Mouse (Mus musculus) midbrain, embryonic 12.5 days (tissue): ENCODE data around the gene Otud1. TPM values are rescaled to one million over a fixed set of nuclear protein-coding genes. Genes with fewer than 3 reads are reported as not detected.

Experiments used
- ATAC-seq: fragments of 200-750 bp; cut with Nextera tagmentation; 2 replicates; pipeline ENCODE4 v1.8.0; 2017; ENCODE audit warnings: low read depth, moderate TSS enrichment, moderate library complexity; ENCODE audit not compliant: low FRiP score
- H3K27ac ChIP-seq: fragments of 300-500 bp; sonication (generic); replicated peaks from 2 replicates; pipeline ENCODE4 v1.5.1; 2016; ENCODE audit warnings: mild to moderate bottlenecking
- H3K27me3 ChIP-seq: fragments of 300-500 bp; sonication (generic); 2 replicates; pipeline ENCODE4 v1.6.1; 2016; ENCODE audit warnings: mild to moderate bottlenecking
- H3K36me3 ChIP-seq: fragments of 300-500 bp; sonication (generic); 2 replicates; pipeline ENCODE4 v1.6.1; 2016
- H3K4me1 ChIP-seq: fragments of 300-500 bp; sonication (generic); 2 replicates; pipeline ENCODE4 v1.6.1; 2016
- H3K4me2 ChIP-seq: fragments of 300-500 bp; sonication (generic); replicated peaks from 2 replicates; pipeline ENCODE4 v1.6.1; 2016; ENCODE audit warnings: mild to moderate bottlenecking, moderate library complexity
- H3K4me3 ChIP-seq: fragments of 300-500 bp; sonication (generic); 2 replicates; pipeline ENCODE4 v1.5.1; 2016; ENCODE audit warnings: mild to moderate bottlenecking
- H3K9ac ChIP-seq: fragments of 300-500 bp; sonication (generic); replicated peaks from 2 replicates; pipeline ENCODE4 v1.6.1; 2016; ENCODE audit warnings: mild to moderate bottlenecking, moderate library complexity
- H3K9me3 ChIP-seq: fragments of 300-500 bp; sonication (generic); 2 replicates; pipeline ENCODE4 v1.6.1; 2016; ENCODE audit warnings: mild to moderate bottlenecking
- WGBS: fragments of 180-500 bp; shearing (Covaris S2); methylation state at CpG from one replicate; pipeline ENCODE4 v1.1.7; 2016; 5-methylcytosine and 5-hydroxymethylcytosine counted together
- polyA plus RNA-seq: library from polyadenylated mRNA; unstranded; fragments of >200 nt; fragmentation: Nextera tagmentation; extraction: Ambion mirVana; gene quantifications from 2 replicates; pipeline ENCODE4 v1.2.1, GENCODE M21; 2016

Gene Otud1
- polyA plus RNA-seq, 1 experiment from 2014 or later, result 1.6 TPM

- no peak for ATAC-seq
- WGBS, result 85% methylated on average over 14 of the region's 14 CpGs
Observed at GRCm38 (mm10) chr2:19690094-19690493, 32.5 kb downstream of the Otud1 start.

GRCm38 (mm10) chr2:19699573-19700295, 42.2 kb downstream of the Otud1 start:
- no peaks in the 10 kb centered on the region for H3K36me3 ChIP-seq
- H3K4me3 ChIP-seq, result no peak overlapping the region
- no peaks in the 10 kb centered on the region for H3K9me3 ChIP-seq
- no peaks in the 10 kb centered on the region for H3K27me3 ChIP-seq
- H3K9ac ChIP-seq, result no peak overlapping the region
- no peak overlapping the region for H3K27ac ChIP-seq
- 85% methylated on average over 4 of the region's 4 CpGs for WGBS
- no peaks in the 10 kb centered on the region for H3K4me1 ChIP-seq
- H3K4me2 ChIP-seq, result no peak overlapping the region
- no peak for ATAC-seq

More at GRCm38 (mm10) chr2:19690094-19690493, 32.5 kb downstream of the Otud1 start:
- Histone ChIP-seq H3K4me3 (no peak overlapping the region), H3K9ac (no peak overlapping the region), H3K27ac (no peak overlapping the region), H3K4me2 (no peak overlapping the region), H3K27me3 (no peaks in the 10 kb centered on the region), H3K4me1 (0 out of 2 replicates have a peak, but pooled peaks cover 3% of the 10 kb centered on the region), H3K36me3 (no peaks in the 10 kb centered on the region), H3K9me3 (no peaks in the 10 kb centered on the region)

GRCm38 (mm10) chr2:19701386-19701785, 43.8 kb downstream of the Otud1 start:
- 92% methylated on average over 3 of the region's 3 CpGs for WGBS
- no peaks in the 10 kb centered on the region for H3K27me3 ChIP-seq
- no peaks in the 10 kb centered on the region for H3K4me1 ChIP-seq
- H3K36me3 ChIP-seq, result no peaks in the 10 kb centered on the region
- H3K27ac ChIP-seq, result no peak overlapping the region
- H3K9me3 ChIP-seq, result no peaks in the 10 kb centered on the region
- no peak overlapping the region for H3K9ac ChIP-seq
- no peak overlapping the region for H3K4me3 ChIP-seq
- ATAC-seq, result no peak
- H3K4me2 ChIP-seq, result no peak overlapping the region

GRCm38 (mm10) chr2:19703020-19703613, 45.6 kb downstream of the Otud1 start:
- no peak overlapping the region for H3K9ac ChIP-seq
- H3K27ac ChIP-seq, result no peak overlapping the region
- no peak overlapping the region for H3K4me2 ChIP-seq
- no peak for ATAC-seq
- H3K36me3 ChIP-seq, result no peaks in the 10 kb centered on the region
- no peaks in the 10 kb centered on the region for H3K4me1 ChIP-seq
- H3K4me3 ChIP-seq, result no peak overlapping the region
- no peaks in the 10 kb centered on the region for H3K9me3 ChIP-seq
- no peaks in the 10 kb centered on the region for H3K27me3 ChIP-seq

- H3K9ac ChIP-seq, result no peak overlapping the region
- ATAC-seq, result no peak
- H3K27ac ChIP-seq, result no peak overlapping the region
- 49% methylated on average over 4 of the region's 4 CpGs for WGBS
- no peaks in the 10 kb centered on the region for H3K9me3 ChIP-seq
- H3K4me2 ChIP-seq, result no peak overlapping the region
- no peaks in the 10 kb centered on the region for H3K27me3 ChIP-seq
- H3K4me1 ChIP-seq, result no peaks in the 10 kb centered on the region
- H3K36me3 ChIP-seq, result no peaks in the 10 kb centered on the region
- no peak overlapping the region for H3K4me3 ChIP-seq
Observed at GRCm38 (mm10) chr2:19703670-19704069, 46.1 kb downstream of the Otud1 start.

- Histone ChIP-seq H3K27ac (no peak overlapping the region), H3K9me3 (no peaks in the 10 kb centered on the region), H3K27me3 (no peaks in the 10 kb centered on the region), H3K4me3 (no peak overlapping the region), H3K9ac (no peak overlapping the region), H3K4me1 (no peaks in the 10 kb centered on the region), H3K4me2 (no peak overlapping the region), H3K36me3 (no peaks in the 10 kb centered on the region)
- no peak for ATAC-seq
Observed at GRCm38 (mm10) chr2:19704272-19704671, 46.7 kb downstream of the Otud1 start.

GRCm38 (mm10) chr2:19706886-19707285, 49.3 kb downstream of the Otud1 start:
- H3K36me3 ChIP-seq, result no peaks in the 10 kb centered on the region
- no peak overlapping the region for H3K4me3 ChIP-seq
- no peaks in the 10 kb centered on the region for H3K9me3 ChIP-seq
- WGBS, result 86% methylated on average over 4 of the region's 4 CpGs
- no peak overlapping the region for H3K4me2 ChIP-seq
- no peak overlapping the region for H3K27ac ChIP-seq
- no peaks in the 10 kb centered on the region for H3K27me3 ChIP-seq
- H3K9ac ChIP-seq, result no peak overlapping the region
- ATAC-seq, result no peak
- no peaks in the 10 kb centered on the region for H3K4me1 ChIP-seq

Other genes starting within 250 kb of the Otud1 start
- 0.45 and 1.8 TPM in 2 replicates for gene Ptf1a, start 212.1 kb upstream of the Otud1 start, polyA plus RNA-seq
- not detected in 2 replicates for gene 4921504E06Rik, start 103.8 kb upstream of the Otud1 start, polyA plus RNA-seq